Mouse (Mus musculus) hindbrain, embryonic 10.5 days (tissue): ENCODE data around the gene Csnk1e. TPM values are rescaled to one million over a fixed set of nuclear protein-coding genes. Genes with fewer than 3 reads are reported as not detected.

ENCODE experiments used
- DNase-seq: peaks from one replicate; pipeline ENCODE4 v3.0.0-alpha.2; 2017; ENCODE audit warnings: low spot score
- H3K27ac ChIP-seq: fragments of 300-500 bp; sonication (generic); 2 replicates; pipeline ENCODE4 v1.5.1; 2016; ENCODE audit warnings: mild to moderate bottlenecking, moderate library complexity
- H3K27me3 ChIP-seq: fragments of 300-500 bp; sonication (generic); 2 replicates; pipeline ENCODE4 v1.6.1; 2016; ENCODE audit warnings: mild to moderate bottlenecking; ENCODE audit not compliant: poor library complexity, insufficient read depth, severe bottlenecking
- H3K36me3 ChIP-seq: fragments of 300-500 bp; sonication (generic); 2 replicates; pipeline ENCODE4 v1.6.1; 2016; ENCODE audit warnings: mild to moderate bottlenecking, moderate library complexity
- H3K4me1 ChIP-seq: fragments of 300-500 bp; sonication (generic); replicated peaks from 2 replicates; pipeline ENCODE4 v1.6.1; 2016; ENCODE audit warnings: mild to moderate bottlenecking
- H3K4me3 ChIP-seq: fragments of 300-500 bp; sonication (generic); 2 replicates; pipeline ENCODE4 v1.5.1; 2016; ENCODE audit warnings: mild to moderate bottlenecking, moderate library complexity
- H3K9me3 ChIP-seq: fragments of 300-500 bp; sonication (generic); 2 replicates; pipeline ENCODE4 v1.6.1; 2016; ENCODE audit warnings: mild to moderate bottlenecking, moderate library complexity
- WGBS: fragments of 180-500 bp; shearing (Covaris S2); methylation state at CpG from one replicate; pipeline ENCODE4 v1.1.7; 2016; 5-methylcytosine and 5-hydroxymethylcytosine counted together
- microRNA counts: library from miRNA; unstranded; fragments of <30 nt; microRNA quantifications from one replicate; lab custom pipeline; 2017
- polyA plus RNA-seq: library from polyadenylated mRNA; unstranded; fragments of >200 nt; fragmentation: Nextera tagmentation; extraction: Ambion mirVana; gene quantifications from 2 replicates; pipeline ENCODE4 v1.2.1, GENCODE M21; 2016

Gene Csnk1e
- polyA plus RNA-seq, 1 experiment from 2014 or later = 190 TPM

- DNase-seq = peak; percentile 88
- H3K27me3 ChIP-seq = no peaks in the 10 kb centered on the region
- no peak overlapping the region for H3K4me3 ChIP-seq
- peaks cover 14% of the 10 kb centered on the region for H3K4me1 ChIP-seq
- H3K9me3 ChIP-seq = no peaks in the 10 kb centered on the region
- 56% methylated on average over 23 of the region's 23 CpGs for WGBS
- peaks cover 29% of the 10 kb centered on the region for H3K36me3 ChIP-seq
- 0 out of 2 replicates have a peak overlapping the region, but pooled peaks have one; percentile 18 for H3K27ac ChIP-seq
These were observed 74.6 kb downstream of the Csnk1e start for GRCm38 (mm10) chr15:79380468-79381444.

GRCm38 (mm10) chr15:79379658-79380057, 75.7 kb downstream of the Csnk1e start:
- no peaks in the 10 kb centered on the region for H3K27me3 ChIP-seq
- 91% methylated on average over 7 of the region's 7 CpGs for WGBS
- no peak for DNase-seq
- H3K4me3 ChIP-seq = no peak overlapping the region
- H3K27ac ChIP-seq = no peak overlapping the region
- H3K4me1 ChIP-seq = peaks cover 20% of the 10 kb centered on the region
- peaks cover 40% of the 10 kb centered on the region for H3K36me3 ChIP-seq
- H3K9me3 ChIP-seq = no peaks in the 10 kb centered on the region

DNA sequence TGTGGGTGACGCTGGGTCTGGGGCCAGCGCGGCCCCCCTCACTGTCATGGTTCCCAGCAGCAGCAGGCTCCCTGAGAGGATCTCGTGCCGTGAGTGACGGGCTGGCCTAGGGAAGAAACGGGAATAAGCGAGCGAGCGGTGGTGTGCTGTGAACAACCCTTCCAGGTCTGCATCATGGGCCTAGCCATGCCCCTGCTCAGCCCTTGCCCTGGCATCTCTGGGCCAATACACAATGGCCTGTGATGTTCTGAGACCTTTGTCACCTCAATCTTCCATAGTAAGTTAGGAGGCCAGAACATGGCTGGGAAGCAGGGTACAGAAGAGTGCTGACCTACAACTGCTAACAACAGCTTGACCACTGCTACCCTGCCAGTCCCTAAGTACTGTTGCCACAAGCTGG, 76.8 kb downstream of the Csnk1e start:
- Histone ChIP-seq H3K4me3 (no peak overlapping the region), H3K4me1 (peaks cover 24% of the 10 kb centered on the region), H3K27me3 (no peaks in the 10 kb centered on the region), H3K9me3 (no peaks in the 10 kb centered on the region), H3K27ac (no peak overlapping the region), H3K36me3 (peaks cover 50% of the 10 kb centered on the region)
- no peak for DNase-seq
- 96% methylated on average over 10 of the region's 10 CpGs for WGBS

- 87% methylated on average over 6 of the region's 6 CpGs for WGBS
- H3K36me3 ChIP-seq = peaks cover 59% of the 10 kb centered on the region
- H3K9me3 ChIP-seq = no peaks in the 10 kb centered on the region
- no peak overlapping the region for H3K27ac ChIP-seq
- no peak for DNase-seq
- H3K4me3 ChIP-seq = no peak overlapping the region
- no peaks in the 10 kb centered on the region for H3K27me3 ChIP-seq
- H3K4me1 ChIP-seq = peaks cover 24% of the 10 kb centered on the region
These were observed 77.7 kb downstream of the Csnk1e start for GRCm38 (mm10) chr15:79377681-79378080.

GRCm38 (mm10) chr15:79374760-79375159, 80.6 kb downstream of the Csnk1e start:
- Histone ChIP-seq H3K4me1 (peaks cover 22% of the 10 kb centered on the region), H3K27me3 (no peaks in the 10 kb centered on the region), H3K36me3 (peaks cover 77% of the 10 kb centered on the region), H3K4me3 (no peak overlapping the region), H3K27ac (peak overlapping the region; percentile 69; the same call in 1 of the 2 replicates), H3K9me3 (no peaks in the 10 kb centered on the region)
- WGBS = 52% methylated on average over 3 of the region's 3 CpGs
- DNase-seq = no peak

- DNase-seq = no peak
- H3K36me3 ChIP-seq = peaks cover 86% of the 10 kb centered on the region
- WGBS = 78% methylated on average over 7 of the region's 7 CpGs
These were observed 85.0 kb downstream of the Csnk1e start for GRCm38 (mm10) chr15:79370281-79370843.

DNA sequence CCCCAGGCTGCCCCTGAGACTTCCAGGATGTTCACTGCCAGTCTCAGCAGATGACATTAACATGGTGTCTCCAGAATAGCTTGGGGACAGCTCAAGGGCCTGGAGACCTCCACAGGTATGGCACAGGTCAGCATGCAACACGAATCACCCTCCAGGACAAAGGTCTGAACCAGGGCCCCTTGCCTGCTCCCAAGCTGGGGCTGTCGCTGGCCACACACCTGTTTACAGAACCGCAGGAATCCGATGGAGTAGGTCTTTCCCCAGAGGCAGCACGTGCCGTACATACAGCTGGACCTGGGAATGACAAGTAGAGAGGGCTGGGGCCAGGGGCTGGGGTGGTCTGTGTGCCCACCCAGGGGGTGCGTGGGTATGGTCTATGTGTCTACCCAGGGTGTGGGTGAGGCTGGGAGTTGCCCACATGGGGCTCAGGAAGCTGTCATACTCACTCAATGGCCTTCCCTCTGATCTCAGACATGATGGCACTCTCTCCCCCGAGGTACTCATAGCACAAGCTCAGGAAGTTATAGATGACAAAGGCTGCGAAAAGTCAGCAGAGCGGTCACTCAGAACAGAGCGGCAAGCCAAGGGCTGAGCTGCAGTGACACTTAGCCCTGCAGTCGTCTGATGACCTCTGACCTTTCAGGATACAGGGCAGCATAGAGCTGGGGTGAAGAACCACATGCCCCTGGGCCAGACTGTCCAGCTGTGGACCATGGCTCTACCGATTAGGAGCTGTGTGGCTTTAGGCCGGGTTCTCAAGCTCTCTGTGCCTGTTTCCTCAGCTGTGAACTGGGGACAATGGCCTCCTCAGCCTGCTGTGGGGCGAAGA, 85.7 kb downstream of the Csnk1e start:
- H3K36me3 ChIP-seq = peaks cover 86% of the 10 kb centered on the region
- H3K4me3 ChIP-seq = no peak overlapping the region
- H3K27me3 ChIP-seq = no peaks in the 10 kb centered on the region
- no peaks in the 10 kb centered on the region for H3K9me3 ChIP-seq
- 66% methylated on average over 15 of the region's 15 CpGs for WGBS
- peak overlapping the region; percentile 41; the same call in 1 of the 2 replicates for H3K27ac ChIP-seq
- H3K4me1 ChIP-seq = peaks cover 36% of the 10 kb centered on the region
- DNase-seq = no peak

More at GRCm38 (mm10) chr15:79370281-79370843, 85.0 kb downstream of the Csnk1e start:
- no peaks in the 10 kb centered on the region for H3K9me3 ChIP-seq
- H3K4me3 ChIP-seq = no peak overlapping the region
- peaks cover 42% of the 10 kb centered on the region for H3K4me1 ChIP-seq
- peak overlapping the region; percentile 41 for H3K27ac ChIP-seq
- H3K27me3 ChIP-seq = no peaks in the 10 kb centered on the region

DNA sequence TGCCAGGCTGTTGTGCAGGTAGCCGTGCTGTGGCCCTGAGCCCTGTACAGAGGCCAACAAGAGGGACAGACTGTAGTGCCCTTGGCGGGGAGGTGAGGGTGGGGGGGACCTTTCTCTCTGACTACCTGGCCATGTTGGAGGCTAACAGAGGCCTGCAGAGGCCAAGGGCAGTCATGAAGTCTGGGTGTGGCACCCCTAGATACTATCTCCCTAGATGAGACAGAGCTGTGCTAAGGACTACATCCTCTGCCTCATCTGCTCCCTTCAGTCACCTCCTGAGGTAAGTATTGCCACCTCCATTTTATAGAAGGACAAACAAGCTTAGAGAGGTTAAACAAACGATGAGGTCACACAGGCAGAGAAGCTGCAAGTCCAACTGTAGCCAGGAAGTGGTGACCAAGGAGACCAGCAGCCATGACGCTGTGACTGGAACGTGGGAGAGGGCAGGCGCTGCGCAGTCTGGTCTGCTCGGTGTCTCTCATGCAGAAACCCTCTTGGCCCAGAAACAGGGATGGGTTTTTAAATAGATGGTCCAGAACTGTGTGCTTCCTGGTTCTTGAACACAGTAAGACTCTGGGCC, 86.4 kb downstream of the Csnk1e start:
- no peak for DNase-seq
- peaks cover 37% of the 10 kb centered on the region for H3K4me1 ChIP-seq
- H3K36me3 ChIP-seq = peaks cover 86% of the 10 kb centered on the region
- H3K27me3 ChIP-seq = no peaks in the 10 kb centered on the region
- no peaks in the 10 kb centered on the region for H3K9me3 ChIP-seq
- H3K4me3 ChIP-seq = no peak overlapping the region
- peak overlapping the region; percentile 57 for H3K27ac ChIP-seq
- 87% methylated on average over 8 of the region's 8 CpGs for WGBS

- Histone ChIP-seq H3K4me3 (no peak overlapping the region), H3K9me3 (no peaks in the 10 kb centered on the region), H3K4me1 (peaks cover 40% of the 10 kb centered on the region), H3K27ac (peak overlapping the region; percentile 57), H3K27me3 (no peaks in the 10 kb centered on the region), H3K36me3 (peaks cover 86% of the 10 kb centered on the region)
- DNase-seq = no peak
- WGBS = 68% methylated on average over 14 of the region's 14 CpGs
These were observed 87.0 kb downstream of the Csnk1e start for GRCm38 (mm10) chr15:79368313-79368811.

MicroRNA genes within 50 kb of the gene (microRNA counts, 519-probe panel; counts per million panel counts)
- 1,255 counts per million, percentile 77 among the panel's probes with 10 or more counts for microRNA mmu-miR-1943 (lab: Ali Mortazavi, UCI)

Other genes starting within 250 kb of the Csnk1e start
- 45.0 and 47.8 TPM in 2 replicates for gene Pick1, start 226.4 kb downstream of the Csnk1e start, polyA plus RNA-seq
- gene Gm49486, start 226.2 kb downstream of the Csnk1e start, polyA plus RNA-seq = 0.14 and 0.21 TPM in 2 replicates
- 0.14 and 0.26 TPM in 2 replicates for gene Slc16a8, start 200.8 kb downstream of the Csnk1e start, polyA plus RNA-seq
- 1.7 and 2.0 TPM in 2 replicates for gene Baiap2l2, start 170.0 kb downstream of the Csnk1e start, polyA plus RNA-seq
- 24.2 and 25.3 TPM in 2 replicates for gene Pla2g6, start 127.2 kb downstream of the Csnk1e start, polyA plus RNA-seq
- gene Maff, start 108.9 kb downstream of the Csnk1e start, polyA plus RNA-seq = 0.97 and 1.1 TPM in 2 replicates
- 54.8 and 56.2 TPM in 2 replicates for gene Tmem184b, start 52.0 kb downstream of the Csnk1e start, polyA plus RNA-seq
- gene Kcnj4, start 49.7 kb upstream of the Csnk1e start, polyA plus RNA-seq = not detected in 2 replicates
- gene Kdelr3, start 60.8 kb upstream of the Csnk1e start, polyA plus RNA-seq = 11.4 and 21.5 TPM in 2 replicates
- gene Ddx17, start 91.2 kb upstream of the Csnk1e start, polyA plus RNA-seq = 46.9 and 50.1 TPM in 2 replicates
- 1.2 and 1.5 TPM in 2 replicates for gene Dmc1, start 149.5 kb upstream of the Csnk1e start, polyA plus RNA-seq
- gene Fam227a, start 203.4 kb upstream of the Csnk1e start, polyA plus RNA-seq = 2.2 and 2.4 TPM in 2 replicates
- gene Cby1, start 203.6 kb upstream of the Csnk1e start, polyA plus RNA-seq = 71.0 and 91.5 TPM in 2 replicates
- 280 and 301 TPM in 2 replicates for gene Tomm22, start 215.3 kb upstream of the Csnk1e start, polyA plus RNA-seq
- 18.6 and 20.7 TPM in 2 replicates for gene Josd1, start 232.4 kb upstream of the Csnk1e start, polyA plus RNA-seq
- gene Gtpbp1, start 235.3 kb upstream of the Csnk1e start, polyA plus RNA-seq = 44.7 and 44.8 TPM in 2 replicates